Mouse (Mus musculus) liver, adult (tissue): Measurements from ENCODE around the gene Antxr2.

Experiments
- GATA4 ChIP-seq: IDR thresholded peaks from 2 replicates; pipeline ENCODE4 v1.6.1; 2014; ENCODE audit warnings: mild to moderate bottlenecking, low read length; ENCODE audit not compliant: insufficient replicate concordance

Gene Antxr2

GRCm38 (mm10) chr5:97842016-97842415, 188.8 kb downstream of the Antxr2 start:
- no peak for TF ChIP-seq GATA4

GRCm38 (mm10) chr5:97839924-97840279, 190.9 kb downstream of the Antxr2 start:
- no peak for TF ChIP-seq GATA4

GRCm38 (mm10) chr5:97839271-97839923, 191.4 kb downstream of the Antxr2 start:
- TF ChIP-seq GATA4 = no peak

- TF ChIP-seq GATA4 = no peak
These were observed 193.5 kb downstream of the Antxr2 start for GRCm38 (mm10) chr5:97837333-97837732.

GRCm38 (mm10) chr5:97835418-97835817, 195.4 kb downstream of the Antxr2 start:
- no peak for TF ChIP-seq GATA4

GRCm38 (mm10) chr5:97834770-97835169, 196.1 kb downstream of the Antxr2 start:
- TF ChIP-seq GATA4 = no peak
